Mouse (Mus musculus) thymus, adult 2 months (tissue): ENCODE results near the gene Ttf2.

ENCODE experiments used
- CTCF ChIP-seq: fragments of 200-500 bp; IDR thresholded peaks from 2 replicates; pipeline ENCODE4 v1.5.1; 2012; ENCODE audit warnings: mild to moderate bottlenecking, control low read depth, low read length, moderate library complexity, borderline replicate concordance; ENCODE audit not compliant: control insufficient read depth, poor library complexity, insufficient read depth; ENCODE audit errors: extremely low read depth
- POLR2A ChIP-seq: fragments of 200-500 bp; IDR thresholded peaks from 2 replicates; pipeline ENCODE4 v1.6.1; 2012; ENCODE audit warnings: mild to moderate bottlenecking, low read length, control low read depth, moderate library complexity; ENCODE audit not compliant: control insufficient read depth, poor library complexity, insufficient read depth; ENCODE audit errors: extremely low read depth

GRCm38 (mm10) chr3:101012597-101012996, 43.1 kb upstream of the Ttf2 start:
- TF ChIP-seq CTCF (no peak), POLR2A (no peak)
